Mouse (Mus musculus): ENCODE results near the gene Gabpb1. TPM values are rescaled to one million over a fixed set of nuclear protein-coding genes. Genes with fewer than 3 reads are reported as not detected.

Gene Gabpb1
- polyA plus RNA-seq, 1 experiment from 2014 or later, result 60.7 TPM

DNA sequence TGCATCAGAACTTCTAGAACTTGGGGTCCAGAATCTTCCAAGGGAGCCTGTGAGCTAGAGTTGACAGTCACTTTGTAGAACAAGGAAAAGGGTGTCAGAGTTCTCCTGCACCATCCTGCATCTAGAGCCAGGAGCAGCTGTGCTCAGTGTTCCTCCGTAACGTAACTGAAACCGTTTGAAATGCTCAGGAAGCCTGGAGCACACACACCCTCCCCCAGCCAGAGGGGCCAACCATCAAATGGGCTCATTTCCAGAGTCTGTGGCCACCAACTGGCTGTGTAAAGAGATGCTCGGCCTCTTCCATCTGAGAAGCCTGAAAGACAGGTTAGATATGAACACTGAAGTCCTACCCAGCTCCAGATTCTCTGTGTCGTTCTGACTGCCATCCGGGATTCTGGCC lies 92.2 kb downstream of the Gabpb1 start:
- 86% methylated on average over 6 of the region's 6 CpGs for WGBS
- H3K9me3 ChIP-seq, result no peaks in the 10 kb centered on the region

DNA sequence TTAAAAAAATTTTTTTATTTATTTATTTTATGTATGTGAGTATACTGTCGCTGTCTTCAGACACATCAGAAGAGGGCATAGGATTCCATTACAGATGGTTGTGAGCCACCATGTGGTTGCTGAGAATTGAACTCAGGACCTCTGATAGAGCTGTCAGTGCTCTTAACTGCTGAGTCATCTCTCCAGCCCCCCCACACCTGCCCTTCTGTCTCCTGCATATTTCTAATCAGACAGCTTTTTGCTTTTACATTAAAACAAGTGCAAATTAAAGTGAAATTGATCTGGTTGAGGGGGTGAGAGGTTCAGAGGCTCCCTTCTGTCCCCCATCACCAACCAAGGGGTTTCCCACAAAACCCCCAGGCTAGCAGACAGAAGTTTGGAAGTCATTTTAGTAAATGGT lies 96.9 kb downstream of the Gabpb1 start:
- no peak overlapping the region for H3K4me3 ChIP-seq (replicated peaks)
- H3K4me2 ChIP-seq (replicated peaks), result no peak overlapping the region
- H3K36me3 ChIP-seq, result no peaks in the 10 kb centered on the region
- WGBS, result 97% methylated on average over 1 of the region's 1 CpGs
- no peak overlapping the region for H3K9ac ChIP-seq (replicated peaks)
- no peak for ATAC-seq
- H3K9me3 ChIP-seq, result no peaks in the 10 kb centered on the region
- H3K27ac ChIP-seq, result no peak overlapping the region
- no peaks in the 10 kb centered on the region for H3K4me1 ChIP-seq (replicated peaks)
- H3K27me3 ChIP-seq, result no peaks in the 10 kb centered on the region

More for the DNA sequence above, 92.2 kb downstream of the Gabpb1 start:
- Histone ChIP-seq H3K36me3 (peaks cover 15% of the 10 kb centered on the region), H3K27me3 (no peaks in the 10 kb centered on the region), H3K9ac (replicated peaks) (no peak overlapping the region), H3K4me3 (replicated peaks) (no peak overlapping the region), H3K27ac (no peak overlapping the region), H3K4me1 (replicated peaks) (no peaks in the 10 kb centered on the region), H3K4me2 (replicated peaks) (no peak overlapping the region)
- no peak for ATAC-seq

Other genes starting within 250 kb of the Gabpb1 start
- gene Atp8b4, start 175.7 kb downstream of the Gabpb1 start, polyA plus RNA-seq (2015; fragmentation: Nextera tagmentation; extraction: Ambion mirVana), result not detected in 2 replicates
- gene Slc27a2, start 123.9 kb downstream of the Gabpb1 start, polyA plus RNA-seq (2015; fragmentation: Nextera tagmentation; extraction: Ambion mirVana), result 6.0 and 6.5 TPM in 2 replicates
- gene Hdc, start 57.0 kb downstream of the Gabpb1 start, polyA plus RNA-seq (2015; fragmentation: Nextera tagmentation; extraction: Ambion mirVana), result 0.58 and 0.97 TPM in 2 replicates
- 28.6 and 28.7 TPM in 2 replicates for gene Usp8, start 31.0 kb upstream of the Gabpb1 start, polyA plus RNA-seq (2015; fragmentation: Nextera tagmentation; extraction: Ambion mirVana)
- gene Usp50, start 107.1 kb upstream of the Gabpb1 start, polyA plus RNA-seq (2015; fragmentation: Nextera tagmentation; extraction: Ambion mirVana), result 2.6 and 2.7 TPM in 2 replicates
- 41.3 and 43.6 TPM in 2 replicates for gene Trpm7, start 199.9 kb upstream of the Gabpb1 start, polyA plus RNA-seq (2015; fragmentation: Nextera tagmentation; extraction: Ambion mirVana)

Data from midbrain, embryonic 13.5 days (tissue).